Mouse (Mus musculus) adrenal gland, adult (tissue): Measurements from ENCODE around the gene Chrne.
A peak's percentile ranks its signal among the peaks of the same experiment; 100 is the strongest.

Source experiments
- DNase-seq, 2 experiments: peaks; one replicate each; pipeline ENCODE4 v3.0.0; 2022 to 2023; ENCODE audit warnings: low spot score in 1 of 2; ENCODE audit not compliant: inconsistent age in 2 of 2

Gene Chrne

GRCm38 (mm10) chr11:70652029-70652883, 33.2 kb upstream of the Chrne start:
- peak; percentile 45 to 70 for DNase-seq

- DNase-seq: peak; percentile 73 to 83
Observed at GRCm38 (mm10) chr11:70651391-70651790, 32.4 kb upstream of the Chrne start.

GRCm38 (mm10) chr11:70650322-70651175, 31.5 kb upstream of the Chrne start:
- peak; percentile 34 to 63 for DNase-seq

- peak in 1 of 2 experiments; percentile 23 for DNase-seq
Observed at GRCm38 (mm10) chr11:70649185-70649734, 30.2 kb upstream of the Chrne start.

GRCm38 (mm10) chr11:70648512-70648911, 29.5 kb upstream of the Chrne start:
- DNase-seq: peak in 1 of 2 experiments; percentile 52

GRCm38 (mm10) chr11:70647716-70648420, 28.9 kb upstream of the Chrne start:
- peak; percentile 63 to 86 for DNase-seq

- peak; percentile 97 to 98 for DNase-seq
Observed at GRCm38 (mm10) chr11:70646691-70647650, 28.0 kb upstream of the Chrne start, which contains the start of the genes Rnf167 and Slc25a11. TSS of gene Rnf167 (plus strand) at chr11:70647235. TSS of gene Slc25a11 (minus strand) at chr11:70647479.

- DNase-seq: peak in 1 of 2 experiments; percentile 46
Observed at GRCm38 (mm10) chr11:70646259-70646555, 27.2 kb upstream of the Chrne start.

GRCm38 (mm10) chr11:70645461-70646258, 26.6 kb upstream of the Chrne start:
- peak; percentile 22 to 71 for DNase-seq

GRCm38 (mm10) chr11:70644564-70645103, 25.6 kb upstream of the Chrne start:
- peak in 1 of 2 experiments; percentile 36 for DNase-seq

- DNase-seq: no peak
Observed at GRCm38 (mm10) chr11:70643051-70643450, 24.0 kb upstream of the Chrne start.

GRCm38 (mm10) chr11:70641241-70641640, 22.2 kb upstream of the Chrne start:
- DNase-seq: no peak

GRCm38 (mm10) chr11:70639976-70640375, 21.0 kb upstream of the Chrne start:
- DNase-seq: peak; percentile 27 to 66

GRCm38 (mm10) chr11:70638714-70639278, 19.8 kb upstream of the Chrne start, which contains the start of gene Gp1ba:
TSS of gene Gp1ba (plus strand) at chr11:70639122.
- DNase-seq: no peak

GRCm38 (mm10) chr11:70638293-70638692, 19.3 kb upstream of the Chrne start:
- no peak for DNase-seq

GRCm38 (mm10) chr11:70637764-70638163, 18.7 kb upstream of the Chrne start:
- no peak for DNase-seq

GRCm38 (mm10) chr11:70635601-70636000, 16.6 kb upstream of the Chrne start:
- no peak for DNase-seq

- no peak for DNase-seq
Observed at GRCm38 (mm10) chr11:70630129-70630528, 11.1 kb upstream of the Chrne start.
